Mouse (Mus musculus) C2C12 (cell line): ENCODE measurements around the gene Ptpn18. TPM values are rescaled to one million over a fixed set of nuclear protein-coding genes. Genes with fewer than 3 reads are reported as not detected.
"Not testable (repeated sequence)": the region's sequence is repeated elsewhere in the genome, so short reads cannot be mapped to it uniquely, and the experiment has no call there.

ENCODE experiments used
- H3K27me3 ChIP-seq: one replicate; pipeline ENCODE4 v1.6.1; 2011; ENCODE audit not compliant: control insufficient read depth, insufficient read depth, insufficient read length
- H3K36me3 ChIP-seq: one replicate; pipeline ENCODE4 v1.6.1; 2011; ENCODE audit not compliant: control insufficient read depth, insufficient read depth
- H3K4me3 ChIP-seq: one replicate; pipeline ENCODE4 v1.5.1; 2011; ENCODE audit warnings: mild to moderate bottlenecking, control low read depth; ENCODE audit not compliant: poor library complexity, insufficient read depth, severe bottlenecking
- H3K79me2 ChIP-seq: one replicate; pipeline ENCODE4 v1.6.1; 2011; ENCODE audit not compliant: control insufficient read depth, insufficient read depth
- H3K79me3 ChIP-seq: one replicate; pipeline ENCODE4 v1.6.1; 2011; ENCODE audit warnings: low read depth, control low read depth
- H3ac ChIP-seq: one replicate; pipeline ENCODE3; 2011; ENCODE audit warnings: low read depth; ENCODE audit not compliant: control insufficient read depth, insufficient read length
- CEBPB ChIP-seq: IDR thresholded peaks from one replicate; pipeline ENCODE4 v1.6.1; 2011; ENCODE audit warnings: low read depth, mild to moderate bottlenecking, control low read depth, moderate library complexity
- CTCF ChIP-seq: IDR thresholded peaks from one replicate; pipeline ENCODE4 v1.5.1; 2011; ENCODE audit not compliant: control insufficient read depth, insufficient read depth, insufficient read length
- FOSL1 ChIP-seq: IDR thresholded peaks from one replicate; pipeline ENCODE4 v1.8.0; 2011; ENCODE audit warnings: mild to moderate bottlenecking, low read length; ENCODE audit not compliant: poor library complexity, insufficient read depth, severe bottlenecking
- MAX ChIP-seq: IDR thresholded peaks from one replicate; pipeline ENCODE4 v1.6.1; 2011; ENCODE audit warnings: mild to moderate bottlenecking, control low read depth
- MYOD1 ChIP-seq: IDR thresholded peaks from one replicate; pipeline ENCODE4 v1.6.1; 2011; ENCODE audit warnings: low read depth; ENCODE audit not compliant: control insufficient read depth, insufficient read length
- MYOG ChIP-seq: IDR thresholded peaks from one replicate; pipeline ENCODE4 v1.6.1; 2011; ENCODE audit not compliant: control insufficient read depth, insufficient read length; ENCODE audit errors: extremely low read depth
- USF1 ChIP-seq: IDR thresholded peaks from one replicate; pipeline ENCODE4 v1.6.1; 2011; ENCODE audit warnings: low read depth, mild to moderate bottlenecking, control low read depth, moderate library complexity
- polyA plus RNA-seq: library from polyadenylated mRNA; unstranded; fragments of >200 nt; fragmentation: generic; extraction: Trizol; gene quantifications from one replicate; pipeline ENCODE4 v1.2.1, GENCODE M21; 2012; ENCODE audit warnings: missing spikeins

The Ptpn18 gene
- polyA plus RNA-seq, 1 experiment: not detected

GRCm38 (mm10) chr1:34436374-34436773 is 23.2 kb upstream of the Ptpn18 start:
- H3K27me3 ChIP-seq: no peaks in the 10 kb centered on the region
- peaks cover 25% of the 10 kb centered on the region for H3K79me2 ChIP-seq
- peaks cover 14% of the 10 kb centered on the region for H3K36me3 ChIP-seq
- no peak overlapping the region for H3K4me3 ChIP-seq
- no peak for TF ChIP-seq FOSL1
- no peak for TF ChIP-seq MYOD1
- TF ChIP-seq USF1: no peak
- no peak for TF ChIP-seq MYOG
- TF ChIP-seq CTCF: no peak
- H3K79me3 ChIP-seq: peaks cover 17% of the 10 kb centered on the region
- no peak overlapping the region for H3ac ChIP-seq

- H3K4me3 ChIP-seq, H3K27me3 ChIP-seq, H3ac ChIP-seq: not testable (repeated sequence)
- Histone ChIP-seq H3K36me3 (peaks cover 21% of the 10 kb centered on the region), H3K79me3 (peaks cover 21% of the 10 kb centered on the region), H3K79me2 (peaks cover 34% of the 10 kb centered on the region)
Measured at GRCm38 (mm10) chr1:34437366-34437765, 22.2 kb upstream of the Ptpn18 start.

GRCm38 (mm10) chr1:34438381-34439051 is 21.0 kb upstream of the Ptpn18 start:
- H3ac ChIP-seq: peak overlapping the region; percentile 90
- H3K79me2 ChIP-seq: peaks cover 34% of the 10 kb centered on the region
- H3K27me3 ChIP-seq: no peaks in the 10 kb centered on the region
- TF ChIP-seq MAX (no peak), USF1 (no peak), FOSL1 (no peak), CTCF (no peak), CEBPB (no peak), MYOD1 (no peak), MYOG (no peak)
- peaks cover 21% of the 10 kb centered on the region for H3K79me3 ChIP-seq
- peak overlapping the region; percentile 66 for H3K4me3 ChIP-seq
- H3K36me3 ChIP-seq: peaks cover 32% of the 10 kb centered on the region

- TF ChIP-seq MYOG (no peak), FOSL1 (no peak), MYOD1 (no peak), MAX (peak; percentile 74), USF1 (peak; percentile 97), CTCF (no peak), CEBPB (no peak)
- H3K36me3 ChIP-seq: peaks cover 40% of the 10 kb centered on the region
- peaks cover 21% of the 10 kb centered on the region for H3K79me3 ChIP-seq
- peak within 1 kb of the TSS; percentile 92 for H3ac ChIP-seq
- H3K79me2 ChIP-seq: peaks cover 34% of the 10 kb centered on the region
- H3K27me3 ChIP-seq: no peaks in the 10 kb centered on the region
- H3K4me3 ChIP-seq: peak within 1 kb of the TSS; percentile 66
Measured at GRCm38 (mm10) chr1:34439215-34439960, 20.2 kb upstream of the Ptpn18 start, which contains the start of the genes Ccdc115 and Imp4. Gene Ccdc115 (minus strand): TSS chr1:34439672. Gene Imp4 (plus strand): TSS chr1:34439851.

- H3K79me3 ChIP-seq: peaks cover 21% of the 10 kb centered on the region
- TF ChIP-seq USF1 (no peak), MYOG (no peak), MYOD1 (no peak)
- H3K27me3 ChIP-seq: no peaks in the 10 kb centered on the region
- peaks cover 47% of the 10 kb centered on the region for H3K36me3 ChIP-seq
- peaks cover 34% of the 10 kb centered on the region for H3K79me2 ChIP-seq
- peak overlapping the region; percentile 92 for H3ac ChIP-seq
- H3K4me3 ChIP-seq: peak overlapping the region; percentile 66
Measured at GRCm38 (mm10) chr1:34439961-34440630, 19.5 kb upstream of the Ptpn18 start.

- H3K79me2 ChIP-seq: peaks cover 30% of the 10 kb centered on the region
- H3ac ChIP-seq: no peak overlapping the region
- H3K79me3 ChIP-seq: peaks cover 19% of the 10 kb centered on the region
- H3K4me3 ChIP-seq: no peak overlapping the region
- TF ChIP-seq FOSL1: no peak
- TF ChIP-seq CTCF: no peak
- no peak for TF ChIP-seq CEBPB
- no peak for TF ChIP-seq USF1
- TF ChIP-seq MYOG: no peak
- TF ChIP-seq MAX: no peak
- no peak for TF ChIP-seq MYOD1
- H3K27me3 ChIP-seq: no peaks in the 10 kb centered on the region
- peaks cover 49% of the 10 kb centered on the region for H3K36me3 ChIP-seq
Measured at GRCm38 (mm10) chr1:34443124-34443523, 16.4 kb upstream of the Ptpn18 start.
